Mouse (Mus musculus) small intestine, adult 2 months (tissue): ENCODE results near the gene Rcc1.
A peak's percentile ranks its signal among the peaks of the same experiment; 100 is the strongest.

Experiments used
- CTCF ChIP-seq: fragments of 200-500 bp; IDR thresholded peaks from 2 replicates; pipeline ENCODE4 v1.5.1; 2012; ENCODE audit warnings: low read depth, mild to moderate bottlenecking, control low read depth, inconsistent platforms, low read length, moderate library complexity, mixed read lengths; ENCODE audit not compliant: insufficient replicate concordance, insufficient read length; ENCODE audit errors: extremely low read depth
- POLR2A ChIP-seq: fragments of 200-500 bp; IDR thresholded peaks from 2 replicates; pipeline ENCODE4 v1.6.1; 2012; ENCODE audit warnings: low read depth, mild to moderate bottlenecking, control low read depth, inconsistent platforms, low read length, moderate library complexity

DNA sequence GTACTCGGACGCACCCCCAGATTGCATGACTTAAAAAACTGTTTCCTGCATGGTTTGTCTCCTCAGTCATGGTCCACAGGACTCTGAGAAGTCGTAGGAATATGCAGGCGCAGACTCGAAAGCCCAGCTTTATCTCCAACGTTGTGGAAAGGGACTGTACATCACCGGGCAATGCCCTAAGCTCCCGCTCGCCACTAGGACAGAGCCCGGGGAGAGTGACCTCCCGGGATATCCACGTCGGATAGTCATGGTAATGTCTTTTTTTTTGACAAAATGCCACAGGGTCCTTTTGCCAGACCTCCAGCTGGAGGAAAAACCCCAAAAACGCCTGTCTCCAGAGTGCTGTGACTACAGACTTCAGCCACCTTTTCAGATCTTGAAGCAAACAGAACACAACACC lies 666 bp downstream of the Rcc1 start:
- TF ChIP-seq CTCF (peak; percentile 23; the same call in 1 of the 2 replicates), POLR2A (no peak)
